Mouse (Mus musculus) stomach, embryonic 14.5 days (tissue): ENCODE data around the gene Hspa1l. TPM values are rescaled to one million over a fixed set of nuclear protein-coding genes. Genes with fewer than 3 reads are reported as not detected.
A peak's percentile ranks its signal among the peaks of the same experiment; 100 is the strongest.

Experiments used
- ATAC-seq: fragments of 200-750 bp; cut with Nextera tagmentation; 2 replicates; pipeline ENCODE4 v1.8.0; 2017; ENCODE audit warnings: low read depth, moderate TSS enrichment; ENCODE audit not compliant: insufficient number of reproducible peaks, insufficient read depth, low FRiP score
- H3K27ac ChIP-seq: fragments of 300-500 bp; sonication (generic); 2 replicates; pipeline ENCODE4 v1.5.1; 2014; ENCODE audit warnings: mild to moderate bottlenecking, low read length, moderate library complexity, mixed read lengths
- H3K27me3 ChIP-seq: fragments of 300-500 bp; sonication (generic); 2 replicates; pipeline ENCODE4 v1.6.1; 2014; ENCODE audit warnings: low read length, control low read depth, mixed read lengths; ENCODE audit not compliant: control insufficient read depth, insufficient read depth
- H3K36me3 ChIP-seq: fragments of 300-500 bp; sonication (generic); 2 replicates; pipeline ENCODE4 v1.6.1; 2014; ENCODE audit warnings: mild to moderate bottlenecking, control low read depth, low read length, moderate library complexity, mixed read lengths; ENCODE audit not compliant: control insufficient read depth, insufficient read depth
- H3K4me1 ChIP-seq: fragments of 300-500 bp; sonication (generic); 2 replicates; pipeline ENCODE4 v1.6.1; 2014; ENCODE audit warnings: low read length, control low read depth, mixed read lengths; ENCODE audit not compliant: control insufficient read depth, insufficient read depth
- H3K4me2 ChIP-seq: fragments of 300-500 bp; sonication (generic); replicated peaks from 2 replicates; pipeline ENCODE4 v1.6.1; 2014; ENCODE audit warnings: low read depth, low read length, control low read depth
- H3K4me3 ChIP-seq: fragments of 300-500 bp; sonication (generic); 2 replicates; pipeline ENCODE4 v1.5.1; 2014; ENCODE audit warnings: low read depth, low read length, control low read depth
- H3K9ac ChIP-seq: fragments of 300-500 bp; sonication (generic); replicated peaks from 2 replicates; pipeline ENCODE4 v1.6.1; 2014; ENCODE audit warnings: low read depth, mild to moderate bottlenecking, control low read depth, low read length, moderate library complexity, mixed read lengths
- H3K9me3 ChIP-seq: fragments of 300-500 bp; sonication (generic); 2 replicates; pipeline ENCODE4 v1.6.1; 2016; ENCODE audit warnings: low read depth, low read length, control low read depth; ENCODE audit not compliant: control insufficient read depth
- WGBS: fragments of 180-500 bp; shearing (Covaris S2); extraction: QIAGEN DNeasy Blood & Tissue Kit; methylation state at CpG from one replicate; pipeline ENCODE4 v1.1.7; 2014; 5-methylcytosine and 5-hydroxymethylcytosine counted together
- polyA plus RNA-seq: library from polyadenylated mRNA; unstranded; fragments of >200 nt; fragmentation: Nextera tagmentation; extraction: Ambion mirVana; gene quantifications from 2 replicates; pipeline ENCODE4 v1.2.1, GENCODE M21; 2014

The Hspa1l gene
- polyA plus RNA-seq, 1 experiment from 2014 or later: 0.75 TPM

GRCm38 (mm10) chr17:34975581-34976492 lies 3.3 kb downstream of the Hspa1l start:
- Histone ChIP-seq H3K4me3 (no peak overlapping the region), H3K27ac (no peak overlapping the region), H3K4me2 (no peak overlapping the region), H3K9ac (no peak overlapping the region), H3K36me3 (no peaks in the 10 kb centered on the region), H3K27me3 (no peaks in the 10 kb centered on the region), H3K9me3 (no peaks in the 10 kb centered on the region), H3K4me1 (peaks cover 2% of the 10 kb centered on the region; the same call in 1 of the 2 replicates)
- ATAC-seq: no peak
- 74% methylated on average over 3 of the region's 3 CpGs for WGBS

- H3K27ac ChIP-seq: no peak overlapping the region
- H3K4me1 ChIP-seq: peaks cover 5% of the 10 kb centered on the region; the same call in 1 of the 2 replicates
- no peaks in the 10 kb centered on the region for H3K27me3 ChIP-seq
- no peak for ATAC-seq
- no peaks in the 10 kb centered on the region for H3K36me3 ChIP-seq
- H3K9me3 ChIP-seq: no peaks in the 10 kb centered on the region
- WGBS: 92% methylated on average over 20 of the region's 20 CpGs
- no peak overlapping the region for H3K9ac ChIP-seq
- no peak overlapping the region for H3K4me2 ChIP-seq
- no peak overlapping the region for H3K4me3 ChIP-seq
These were observed 4.5 kb downstream of the Hspa1l start for GRCm38 (mm10) chr17:34977000-34977399.

- Histone ChIP-seq H3K9me3 (no peaks in the 10 kb centered on the region), H3K4me3 (no peak overlapping the region)
- ATAC-seq: no peak
These were observed 5.7 kb downstream of the Hspa1l start for GRCm38 (mm10) chr17:34978239-34978638.

GRCm38 (mm10) chr17:34979631-34980030 lies 7.1 kb downstream of the Hspa1l start:
- no peak for ATAC-seq
- Histone ChIP-seq H3K27ac (no peak overlapping the region), H3K4me2 (no peak overlapping the region), H3K27me3 (no peaks in the 10 kb centered on the region), H3K4me3 (no peak overlapping the region), H3K9ac (no peak overlapping the region), H3K9me3 (no peaks in the 10 kb centered on the region), H3K36me3 (no peaks in the 10 kb centered on the region), H3K4me1 (peaks cover 10% of the 10 kb centered on the region; the same call in 1 of the 2 replicates)
- 92% methylated on average over 4 of the region's 4 CpGs for WGBS

More at GRCm38 (mm10) chr17:34978239-34978638, 5.7 kb downstream of the Hspa1l start:
- Histone ChIP-seq H3K4me2 (no peak overlapping the region), H3K4me1 (peaks cover 10% of the 10 kb centered on the region; the same call in 1 of the 2 replicates), H3K27me3 (no peaks in the 10 kb centered on the region), H3K27ac (no peak overlapping the region), H3K36me3 (no peaks in the 10 kb centered on the region), H3K9ac (no peak overlapping the region)
- WGBS: 84% methylated on average over 27 of the region's 27 CpGs

- Histone ChIP-seq H3K27ac (peak overlapping the region; percentile 99; the same call in 1 of the 2 replicates), H3K4me2 (peak overlapping the region; percentile 83), H3K27me3 (no peaks in the 10 kb centered on the region), H3K9me3 (no peaks in the 10 kb centered on the region), H3K4me1 (peaks cover 10% of the 10 kb centered on the region; the same call in 1 of the 2 replicates), H3K36me3 (peaks cover 6% of the 10 kb centered on the region), H3K9ac (peak overlapping the region; percentile 91), H3K4me3 (peak overlapping the region; percentile 91)
- 16% methylated on average over 2 of the region's 2 CpGs for WGBS
- no peak for ATAC-seq
These were observed 8.2 kb downstream of the Hspa1l start for GRCm38 (mm10) chr17:34980655-34981054.

- peak within 1 kb of the TSS; percentile 83 for H3K4me2 ChIP-seq
- peak within 1 kb of the TSS; percentile 91 for H3K9ac ChIP-seq
- peak within 1 kb of the TSS; percentile 99 for H3K27ac ChIP-seq
- H3K4me3 ChIP-seq: peak within 1 kb of the TSS; percentile 91
- WGBS: 0% methylated on average over 58 of the region's 58 CpGs
- H3K36me3 ChIP-seq: peaks cover 17% of the 10 kb centered on the region
- H3K27me3 ChIP-seq: no peaks in the 10 kb centered on the region
- ATAC-seq: peak; percentile 93
- H3K4me1 ChIP-seq: peaks cover 10% of the 10 kb centered on the region; the same call in 1 of the 2 replicates
- no peaks in the 10 kb centered on the region for H3K9me3 ChIP-seq
These were observed 9.2 kb downstream of the Hspa1l start, which contains the start of gene Lsm2 for GRCm38 (mm10) chr17:34981690-34982180. Gene Lsm2 (plus strand): TSS chr17:34981862.

- H3K9me3 ChIP-seq: no peaks in the 10 kb centered on the region
- peak; percentile 38 for ATAC-seq
- under 1% methylated on average over 15 of the region's 15 CpGs for WGBS
- peaks cover 10% of the 10 kb centered on the region; the same call in 1 of the 2 replicates for H3K4me1 ChIP-seq
- peak overlapping the region; percentile 99 for H3K27ac ChIP-seq
- peak overlapping the region; percentile 91 for H3K9ac ChIP-seq
- H3K36me3 ChIP-seq: peaks cover 19% of the 10 kb centered on the region
- peak overlapping the region; percentile 83 for H3K4me2 ChIP-seq
- H3K4me3 ChIP-seq: peak overlapping the region; percentile 91
- no peaks in the 10 kb centered on the region for H3K27me3 ChIP-seq
These were observed 9.8 kb downstream of the Hspa1l start for GRCm38 (mm10) chr17:34982328-34982727.

- Histone ChIP-seq H3K4me3 (no peak overlapping the region), H3K36me3 (peaks cover 21% of the 10 kb centered on the region), H3K27ac (no peak overlapping the region), H3K9ac (no peak overlapping the region), H3K9me3 (no peaks in the 10 kb centered on the region), H3K4me2 (no peak overlapping the region), H3K27me3 (no peaks in the 10 kb centered on the region), H3K4me1 (peaks cover 10% of the 10 kb centered on the region; the same call in 1 of the 2 replicates)
- no peak for ATAC-seq
- WGBS: 66% methylated on average over 2 of the region's 2 CpGs
These were observed 11.7 kb downstream of the Hspa1l start for GRCm38 (mm10) chr17:34984218-34984617.
